Mouse (Mus musculus) embryonic facial prominence, embryonic 12.5 days (tissue): ENCODE data around the gene Stard3. TPM values are rescaled to one million over a fixed set of nuclear protein-coding genes. Genes with fewer than 3 reads are reported as not detected.

Experiments used
- ATAC-seq: fragments of 200-750 bp; cut with Nextera tagmentation; 2 replicates; pipeline ENCODE4 v1.8.0; 2017; ENCODE audit not compliant: insufficient number of reproducible peaks, insufficient read depth, low FRiP score, low TSS enrichment
- H3K27ac ChIP-seq: fragments of 300-500 bp; sonication (generic); 2 replicates; pipeline ENCODE4 v1.5.1; 2016; ENCODE audit warnings: mild to moderate bottlenecking
- H3K27me3 ChIP-seq: fragments of 300-500 bp; sonication (generic); 2 replicates; pipeline ENCODE4 v1.6.1; 2016; ENCODE audit warnings: mild to moderate bottlenecking, moderate library complexity
- H3K36me3 ChIP-seq: fragments of 300-500 bp; sonication (generic); 2 replicates; pipeline ENCODE4 v1.6.1; 2016; ENCODE audit warnings: mild to moderate bottlenecking
- H3K4me1 ChIP-seq: fragments of 300-500 bp; sonication (generic); 2 replicates; pipeline ENCODE4 v1.6.1; 2016
- H3K4me2 ChIP-seq: fragments of 300-500 bp; sonication (generic); replicated peaks from 2 replicates; pipeline ENCODE4 v1.6.1; 2016; ENCODE audit warnings: mild to moderate bottlenecking, moderate library complexity
- H3K4me3 ChIP-seq: fragments of 300-500 bp; sonication (generic); 2 replicates; pipeline ENCODE4 v1.5.1; 2016; ENCODE audit warnings: mild to moderate bottlenecking
- H3K9ac ChIP-seq: fragments of 300-500 bp; sonication (generic); 2 replicates; pipeline ENCODE4 v1.6.1; 2016; ENCODE audit warnings: mild to moderate bottlenecking, moderate library complexity
- H3K9me3 ChIP-seq: fragments of 300-500 bp; sonication (generic); 2 replicates; pipeline ENCODE4 v1.6.1; 2016; ENCODE audit warnings: mild to moderate bottlenecking, moderate library complexity
- WGBS: fragments of 180-500 bp; shearing (Covaris S2); methylation state at CpG from one replicate; pipeline ENCODE4 v1.1.7; 2016; 5-methylcytosine and 5-hydroxymethylcytosine counted together
- polyA plus RNA-seq: library from polyadenylated mRNA; unstranded; fragments of >200 nt; fragmentation: Nextera tagmentation; extraction: Ambion mirVana; gene quantifications from 2 replicates; pipeline ENCODE4 v1.2.1, GENCODE M21; 2016

Stard3 gene
- 39.6 and 47.6 TPM in 2 replicates for polyA plus RNA-seq

- Histone ChIP-seq H3K36me3 (peaks cover 6% of the 10 kb centered on the region; the same call in 1 of the 2 replicates), H3K27me3 (peaks cover 14% of the 10 kb centered on the region), H3K4me1 (peaks cover 48% of the 10 kb centered on the region), H3K9me3 (no peaks in the 10 kb centered on the region), H3K4me2 (peak within 1 kb of the TSS; percentile 82), H3K4me3 (peak within 1 kb of the TSS; percentile 71), H3K9ac (peak within 1 kb of the TSS; percentile 72), H3K27ac (peak within 1 kb of the TSS; percentile 83)
- WGBS = under 1% methylated on average over 60 of the region's 60 CpGs
- peak; percentile 82 for ATAC-seq
Observed at GRCm38 (mm10) chr11:98358161-98359083, at the start of gene Stard3. Stard3 (plus strand) TSS chr11:98358368.

GRCm38 (mm10) chr11:98313790-98314323 lies 44.3 kb upstream of the Stard3 start:
- no peak overlapping the region for H3K27ac ChIP-seq
- no peaks in the 10 kb centered on the region for H3K9me3 ChIP-seq
- no peak for ATAC-seq
- no peaks in the 10 kb centered on the region for H3K4me1 ChIP-seq
- 2% methylated on average over 26 of the region's 26 CpGs for WGBS
- H3K4me2 ChIP-seq = 0 out of 2 replicates have a peak overlapping the region, but pooled peaks have one; percentile 20
- H3K27me3 ChIP-seq = peaks cover 74% of the 10 kb centered on the region
- H3K4me3 ChIP-seq = peak overlapping the region; percentile 3; the same call in 1 of the 2 replicates
- no peak overlapping the region for H3K9ac ChIP-seq
- no peaks in the 10 kb centered on the region for H3K36me3 ChIP-seq

- WGBS = 3% methylated on average over 7 of the region's 7 CpGs
- no peak overlapping the region for H3K4me3 ChIP-seq
- H3K36me3 ChIP-seq = no peaks in the 10 kb centered on the region
- H3K4me1 ChIP-seq = 0 out of 2 replicates have a peak, but pooled peaks cover 5% of the 10 kb centered on the region
- ATAC-seq = no peak
- peaks cover 94% of the 10 kb centered on the region for H3K27me3 ChIP-seq
- no peaks in the 10 kb centered on the region for H3K9me3 ChIP-seq
- H3K4me2 ChIP-seq = no peak overlapping the region
- no peak overlapping the region for H3K9ac ChIP-seq
- H3K27ac ChIP-seq = no peak overlapping the region
Observed at GRCm38 (mm10) chr11:98317479-98317878, 40.7 kb upstream of the Stard3 start.

- no peak overlapping the region for H3K27ac ChIP-seq
- no peak overlapping the region for H3K4me3 ChIP-seq
- no peak overlapping the region for H3K4me2 ChIP-seq
- H3K27me3 ChIP-seq = peaks cover 99% of the 10 kb centered on the region
- H3K36me3 ChIP-seq = no peaks in the 10 kb centered on the region
- no peak overlapping the region for H3K9ac ChIP-seq
- H3K9me3 ChIP-seq = no peaks in the 10 kb centered on the region
- 5% methylated on average over 14 of the region's 14 CpGs for WGBS
- ATAC-seq = no peak
- H3K4me1 ChIP-seq = 0 out of 2 replicates have a peak, but pooled peaks cover 5% of the 10 kb centered on the region
Observed at GRCm38 (mm10) chr11:98318421-98319116, 39.6 kb upstream of the Stard3 start.

GRCm38 (mm10) chr11:98319120-98319519 lies 39.0 kb upstream of the Stard3 start:
- ATAC-seq = no peak
- no peaks in the 10 kb centered on the region for H3K9me3 ChIP-seq
- peaks cover 99% of the 10 kb centered on the region for H3K27me3 ChIP-seq
- 3% methylated on average over 15 of the region's 15 CpGs for WGBS
- H3K4me2 ChIP-seq = no peak overlapping the region
- no peak overlapping the region for H3K27ac ChIP-seq
- no peak overlapping the region for H3K4me3 ChIP-seq
- H3K4me1 ChIP-seq = 0 out of 2 replicates have a peak, but pooled peaks cover 5% of the 10 kb centered on the region
- H3K9ac ChIP-seq = no peak overlapping the region
- H3K36me3 ChIP-seq = no peaks in the 10 kb centered on the region

- H3K4me2 ChIP-seq = no peak overlapping the region
- H3K9ac ChIP-seq = no peak overlapping the region
- whole genome bisulfite sequencing = 10% methylated on average over 4 of the region's 4 CpGs
- H3K27ac ChIP-seq = no peak overlapping the region
- no peaks in the 10 kb centered on the region for H3K9me3 ChIP-seq
- H3K4me3 ChIP-seq = no peak overlapping the region
- H3K27me3 ChIP-seq = peaks cover 99% of the 10 kb centered on the region
- H3K36me3 ChIP-seq = no peaks in the 10 kb centered on the region
- H3K4me1 ChIP-seq = 0 out of 2 replicates have a peak, but pooled peaks cover 5% of the 10 kb centered on the region
- no peak for ATAC-seq
Observed at GRCm38 (mm10) chr11:98319544-98319943, 38.6 kb upstream of the Stard3 start.

GRCm38 (mm10) chr11:98319944-98320343 lies 38.2 kb upstream of the Stard3 start:
- Histone ChIP-seq H3K9me3 (no peaks in the 10 kb centered on the region), H3K27me3 (peaks cover 100% of the 10 kb centered on the region), H3K36me3 (no peaks in the 10 kb centered on the region), H3K27ac (no peak overlapping the region), H3K4me3 (no peak overlapping the region), H3K9ac (no peak overlapping the region), H3K4me1 (0 out of 2 replicates have a peak, but pooled peaks cover 5% of the 10 kb centered on the region), H3K4me2 (no peak overlapping the region)
- no peak for ATAC-seq
- 6% methylated on average over 2 of the region's 2 CpGs for WGBS

GRCm38 (mm10) chr11:98320381-98320780 lies 37.8 kb upstream of the Stard3 start:
- Histone ChIP-seq H3K27ac (no peak overlapping the region), H3K4me2 (no peak overlapping the region), H3K4me1 (0 out of 2 replicates have a peak, but pooled peaks cover 5% of the 10 kb centered on the region), H3K9me3 (no peaks in the 10 kb centered on the region), H3K9ac (no peak overlapping the region), H3K27me3 (peaks cover 100% of the 10 kb centered on the region), H3K4me3 (no peak overlapping the region), H3K36me3 (no peaks in the 10 kb centered on the region)
- WGBS = 9% methylated on average over 12 of the region's 12 CpGs
- ATAC-seq = no peak

- H3K36me3 ChIP-seq = no peaks in the 10 kb centered on the region
- H3K4me2 ChIP-seq = no peak overlapping the region
- H3K9me3 ChIP-seq = no peaks in the 10 kb centered on the region
- H3K27ac ChIP-seq = no peak overlapping the region
- no peak overlapping the region for H3K9ac ChIP-seq
- 0 out of 2 replicates have a peak, but pooled peaks cover 5% of the 10 kb centered on the region for H3K4me1 ChIP-seq
- peaks cover 100% of the 10 kb centered on the region for H3K27me3 ChIP-seq
- 2% methylated on average over 30 of the region's 30 CpGs for WGBS
- H3K4me3 ChIP-seq = no peak overlapping the region
- no peak for ATAC-seq
Observed at GRCm38 (mm10) chr11:98320806-98321676, 37.1 kb upstream of the Stard3 start.

- 6% methylated on average over 5 of the region's 5 CpGs for WGBS
- no peak for ATAC-seq
- Histone ChIP-seq H3K9ac (no peak overlapping the region), H3K4me1 (0 out of 2 replicates have a peak, but pooled peaks cover 5% of the 10 kb centered on the region), H3K4me3 (no peak overlapping the region), H3K4me2 (no peak overlapping the region), H3K9me3 (no peaks in the 10 kb centered on the region), H3K36me3 (no peaks in the 10 kb centered on the region), H3K27me3 (peaks cover 97% of the 10 kb centered on the region), H3K27ac (no peak overlapping the region)
Observed at GRCm38 (mm10) chr11:98321677-98322003, 36.5 kb upstream of the Stard3 start.

GRCm38 (mm10) chr11:98322159-98322558 lies 36.0 kb upstream of the Stard3 start:
- ATAC-seq = no peak
- H3K4me1 ChIP-seq = peaks cover 6% of the 10 kb centered on the region; the same call in 1 of the 2 replicates
- 3% methylated on average over 1 of the region's 1 CpGs for WGBS
- no peak overlapping the region for H3K27ac ChIP-seq
- no peak overlapping the region for H3K4me2 ChIP-seq
- H3K9me3 ChIP-seq = no peaks in the 10 kb centered on the region
- no peaks in the 10 kb centered on the region for H3K36me3 ChIP-seq
- peaks cover 97% of the 10 kb centered on the region for H3K27me3 ChIP-seq
- H3K9ac ChIP-seq = no peak overlapping the region
- no peak overlapping the region for H3K4me3 ChIP-seq
